Mouse (Mus musculus) liver, adult (tissue): ENCODE data around the gene Castor1.

Experiments
- GATA4 ChIP-seq: IDR thresholded peaks from 2 replicates; pipeline ENCODE4 v1.6.1; 2014; ENCODE audit warnings: mild to moderate bottlenecking, low read length; ENCODE audit not compliant: insufficient replicate concordance

Gene Castor1

GRCm38 (mm10) chr11:4262847-4263246 is 44.8 kb downstream of the Castor1 start:
- TF ChIP-seq GATA4: no peak

- no peak for TF ChIP-seq GATA4
Measured at GRCm38 (mm10) chr11:4263296-4263695, 45.3 kb downstream of the Castor1 start.

- no peak for TF ChIP-seq GATA4
Measured at GRCm38 (mm10) chr11:4264066-4264465, 46.0 kb downstream of the Castor1 start.

- no peak for TF ChIP-seq GATA4
Measured at GRCm38 (mm10) chr11:4266271-4267201, 48.5 kb downstream of the Castor1 start.

- TF ChIP-seq GATA4: no peak
Measured at GRCm38 (mm10) chr11:4267202-4267578, 49.2 kb downstream of the Castor1 start.

GRCm38 (mm10) chr11:4268500-4268899 is 50.5 kb downstream of the Castor1 start:
- TF ChIP-seq GATA4: no peak

DNA sequence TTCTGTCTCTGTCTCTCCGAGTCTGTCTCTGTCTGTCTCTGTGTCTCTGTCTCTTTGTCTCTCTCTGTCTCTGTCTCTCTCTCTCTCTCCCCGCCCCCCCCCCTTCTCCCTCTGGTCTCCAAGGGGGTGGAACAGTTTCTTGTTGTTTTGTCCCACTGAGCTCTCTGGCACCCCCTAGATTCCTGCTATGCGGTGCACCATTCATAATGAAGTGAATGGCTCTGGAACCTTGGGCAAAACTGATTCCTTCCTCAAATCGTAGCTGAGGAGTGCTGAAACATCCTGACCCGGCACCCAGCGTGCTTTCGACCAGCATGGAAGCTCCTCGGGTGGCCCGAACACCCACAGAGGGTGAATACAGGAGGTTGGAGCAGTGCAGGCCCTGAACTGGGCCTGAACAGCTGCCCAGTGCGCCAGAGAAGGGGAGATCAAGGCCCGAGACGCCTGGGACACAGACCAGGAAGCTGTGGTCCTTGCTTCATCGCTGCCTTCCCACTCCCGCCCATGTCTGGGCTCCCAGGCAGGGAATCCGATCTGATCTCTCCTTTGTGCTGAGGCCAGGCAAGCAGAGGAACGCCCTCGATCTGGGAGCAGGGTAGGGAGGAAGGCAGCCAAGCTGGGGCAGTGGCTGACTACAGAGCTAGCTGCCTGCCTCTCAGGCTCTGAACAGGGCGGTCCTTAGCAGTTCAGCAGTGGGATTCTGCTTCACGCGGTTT is 52.9 kb downstream of the Castor1 start:
- TF ChIP-seq GATA4: no peak

- no peak for TF ChIP-seq GATA4
Measured at GRCm38 (mm10) chr11:4271544-4271943, 53.5 kb downstream of the Castor1 start.
